Mouse (Mus musculus) G1E (cell line): ENCODE measurements at regions not wholly inside any gene's neighbourhood (a gene's known extent, or its start where the extent isn't known, plus 50 kb on each side); places are given as distances from the start of the nearest gene placed in this dataset.
"Not testable (repeated sequence)": the region's sequence is repeated elsewhere in the genome, so short reads cannot be mapped to it uniquely, and the experiment has no call there.

Experiments used
- ATAC-seq: 2 replicates; pipeline ENCODE4 v1.8.0; 2016; ENCODE audit warnings: mild to moderate bottlenecking; ENCODE audit not compliant: insufficient number of reproducible peaks, poor library complexity, low FRiP score, severe bottlenecking; ENCODE audit errors: extremely low read depth
- DNase-seq: peaks from one replicate; pipeline ENCODE4 v3.0.0; 2012; ENCODE audit warnings: low spot score
- H3K27me3 ChIP-seq: 2 replicates; pipeline ENCODE4 v1.6.1; 2012; ENCODE audit warnings: mild to moderate bottlenecking, low read length, inconsistent platforms; ENCODE audit not compliant: insufficient read depth
- H3K36me3 ChIP-seq: replicated peaks from 2 replicates; pipeline ENCODE3; 2012; ENCODE audit warnings: mild to moderate bottlenecking, inconsistent platforms
- H3K4me1 ChIP-seq: 2 replicates; pipeline ENCODE4 v1.6.1; 2012; ENCODE audit warnings: low read depth, low read length, inconsistent platforms, mixed read lengths; ENCODE audit not compliant: insufficient read depth
- H3K4me3 ChIP-seq: 2 replicates; pipeline ENCODE4 v1.5.1; 2012; ENCODE audit warnings: low read depth, mild to moderate bottlenecking, inconsistent platforms, low read length, moderate library complexity, mixed read lengths
- H3K9me3 ChIP-seq: replicated peaks from 2 replicates; pipeline ENCODE4 v1.6.1; 2012; ENCODE audit warnings: inconsistent platforms
- CTCF ChIP-seq: IDR thresholded peaks from 2 replicates; pipeline ENCODE4 v1.5.1; 2012; ENCODE audit warnings: low read depth, low read length, inconsistent platforms, mixed read lengths
- GATA1 ChIP-seq: IDR thresholded peaks from 2 replicates; pipeline ENCODE4 v1.6.1; 2012; ENCODE audit warnings: borderline replicate concordance, low read length, inconsistent platforms, mixed read lengths
- GATA2 ChIP-seq: IDR thresholded peaks from 2 replicates; pipeline ENCODE4 v1.6.1; 2012; ENCODE audit warnings: low read depth, low read length, inconsistent platforms, borderline replicate concordance
- POLR2AphosphoS5 ChIP-seq: IDR thresholded peaks from 2 replicates; pipeline ENCODE4 v1.6.1; 2012; ENCODE audit warnings: low read depth, low read length, inconsistent platforms; ENCODE audit not compliant: insufficient replicate concordance
- TAL1 ChIP-seq: conservative IDR thresholded peaks from 2 replicates; pipeline ENCODE4 v1.6.1; 2012; ENCODE audit warnings: low read depth, low read length, inconsistent platforms, mixed read lengths

DNA sequence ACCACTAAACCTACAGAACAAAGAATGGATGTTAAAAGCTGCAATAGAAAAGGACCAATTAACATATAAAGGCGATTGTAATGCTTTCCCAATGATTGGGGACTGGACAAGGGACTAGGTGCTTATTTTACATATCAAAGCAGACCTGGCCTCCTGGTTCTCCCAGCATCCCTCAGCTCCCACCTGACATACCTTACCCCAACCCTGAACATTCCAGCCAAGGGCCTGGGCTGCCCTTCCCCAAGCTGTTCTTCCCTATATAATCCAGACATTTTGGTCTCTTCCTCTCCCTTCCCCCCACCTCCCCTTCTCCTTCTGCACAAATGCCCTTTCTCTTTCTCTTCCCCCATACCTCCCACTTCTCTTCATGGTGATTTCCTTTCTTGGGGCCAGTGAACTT, 57.9 kb upstream of the Col13a1 start:
- DNase-seq (no peak), ATAC-seq (no peak)
- Histone ChIP-seq H3K27me3 (peaks cover 3% of the 10 kb centered on the region; the same call in 1 of the 2 replicates), H3K4me3 (no peak overlapping the region), H3K36me3 (no peaks in the 10 kb centered on the region), H3K4me1 (no peaks in the 10 kb centered on the region), H3K9me3 (peaks cover 3% of the 10 kb centered on the region; the same call in 1 of the 2 replicates)
- TF ChIP-seq GATA1 (no peak), TAL1 (no peak), POLR2AphosphoS5 (no peak), GATA2 (no peak), CTCF (no peak)

DNA sequence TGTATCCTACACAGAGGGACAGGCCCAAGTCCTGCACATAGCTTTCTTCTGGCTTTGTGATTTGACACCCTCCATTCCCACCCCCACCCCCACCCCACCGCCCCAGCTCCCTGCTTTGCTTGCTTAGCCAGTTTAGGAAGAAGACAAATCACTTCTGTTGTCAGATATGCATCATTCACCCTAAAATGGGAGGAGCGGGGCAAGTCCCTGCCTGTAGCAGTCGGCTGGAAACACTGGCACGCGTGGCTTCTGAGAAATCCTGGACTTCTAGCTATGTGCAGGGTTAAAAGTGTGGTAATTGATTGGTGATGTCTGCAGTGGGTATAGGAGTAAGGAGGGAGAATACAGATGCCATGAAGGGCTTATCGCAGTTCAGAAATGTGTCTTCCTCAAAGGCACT, 55.4 kb upstream of the Col13a1 start:
- no peak overlapping the region for H3K4me3 ChIP-seq
- DNase-seq (no peak), ATAC-seq (no peak)
- H3K36me3 ChIP-seq: no peaks in the 10 kb centered on the region
- H3K9me3 ChIP-seq: no peaks in the 10 kb centered on the region
- no peaks in the 10 kb centered on the region for H3K27me3 ChIP-seq
- TF ChIP-seq GATA2: no peak
- TF ChIP-seq GATA1: no peak
- TF ChIP-seq CTCF: no peak
- no peaks in the 10 kb centered on the region for H3K4me1 ChIP-seq

- DNase-seq (no peak), ATAC-seq (no peak)
- Histone ChIP-seq H3K4me1 (no peaks in the 10 kb centered on the region), H3K4me3 (no peak overlapping the region), H3K27me3 (no peaks in the 10 kb centered on the region), H3K9me3 (no peaks in the 10 kb centered on the region), H3K36me3 (no peaks in the 10 kb centered on the region)
- TF ChIP-seq GATA1 (no peak), POLR2AphosphoS5 (no peak), GATA2 (no peak), CTCF (no peak), TAL1 (no peak)
These were observed 54.8 kb upstream of the Col13a1 start for GRCm38 (mm10) chr10:62033748-62034147.

DNA sequence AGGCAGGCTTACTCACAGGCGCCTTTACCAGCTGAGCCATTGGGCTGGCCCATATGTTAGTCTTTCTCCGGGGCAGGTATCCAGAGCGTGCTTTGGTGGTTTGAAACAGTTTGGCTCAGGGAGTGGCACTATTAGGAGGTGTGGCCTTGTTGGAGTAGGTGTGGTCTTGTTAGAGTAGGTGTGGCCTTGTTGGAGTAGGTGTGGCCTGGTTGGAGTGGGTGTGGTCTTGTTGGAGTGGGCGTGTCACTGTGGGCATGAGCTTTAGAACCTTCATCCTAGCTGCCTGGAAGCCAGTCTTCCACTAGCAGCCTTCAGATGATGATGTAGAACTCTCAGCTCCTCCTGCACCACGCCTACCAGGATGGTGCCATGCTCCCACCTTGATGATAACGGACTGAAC, 53.1 kb upstream of the Col13a1 start:
- DNase-seq, H3K4me1 ChIP-seq: not testable (repeated sequence)

GRCm38 (mm10) chr10:62029271-62029670, 50.4 kb upstream of the Col13a1 start:
- H3K4me1 ChIP-seq: no peaks in the 10 kb centered on the region
- no peak for ATAC-seq
- TF ChIP-seq GATA2: no peak
- no peak for TF ChIP-seq GATA1
- H3K4me3 ChIP-seq: no peak overlapping the region
- H3K36me3 ChIP-seq: no peaks in the 10 kb centered on the region
- no peak for DNase-seq
- H3K9me3 ChIP-seq: no peaks in the 10 kb centered on the region
- no peaks in the 10 kb centered on the region for H3K27me3 ChIP-seq

More for the DNA sequence above, 53.1 kb upstream of the Col13a1 start:
- H3K36me3 ChIP-seq, H3K9me3 ChIP-seq, H3K4me3 ChIP-seq, ATAC-seq, H3K27me3 ChIP-seq: not testable (repeated sequence)
